Mouse (Mus musculus) heart, adult 2 months (tissue): ENCODE measurements at regions not wholly inside any gene's neighbourhood (a gene's known extent, or its start where the extent isn't known, plus 50 kb on each side); places are given as distances from the start of the nearest gene placed in this dataset.

ENCODE experiments used
- CTCF ChIP-seq: fragments of 200-600 bp; IDR thresholded peaks from 2 replicates; pipeline ENCODE4 v1.8.1; 2022; ENCODE audit warnings: antibody characterized with exemption, mild to moderate bottlenecking, moderate library complexity
- POLR2A ChIP-seq: fragments of 200-500 bp; IDR thresholded peaks from 2 replicates; pipeline ENCODE4 v1.6.1; 2011; ENCODE audit warnings: mild to moderate bottlenecking, low read depth, low read length, control low read depth; ENCODE audit not compliant: insufficient read depth

- no peak for TF ChIP-seq CTCF
- TF ChIP-seq POLR2A = no peak
These were observed 126.5 kb downstream of the Emp1 start for GRCm38 (mm10) chr6:135488795-135489194.
